7 mouse cellular contexts compared by ENCODE assay signal in genomic region chr14:50929951-50930350, GRCm38 (mm10). TPM values are rescaled to one million over a fixed set of nuclear protein-coding genes. Genes with fewer than 3 reads are reported as not detected.
DNase-seq lines count a peak whose midpoint lies in the region; ATAC-seq and TF ChIP-seq lines count a peak whose summit lies in the region.

No protein-coding gene starts in this region.

- peaks cover 31% of the 10 kb centered on the region for H3K36me3 ChIP-seq in spleen, adult 2 months (ENCODE audit: control insufficient read depth, insufficient read depth, low read length)
- peaks cover 37% of the 10 kb centered on the region for H3K36me3 ChIP-seq in forebrain, embryonic 14.5 days (ENCODE audit: control insufficient read depth, insufficient read depth, low read length)
- peaks cover 36% of the 10 kb centered on the region for H3K36me3 ChIP-seq in limb, embryonic 14.5 days (ENCODE audit: control insufficient read depth, insufficient read depth, low read length)
- peaks cover 24% of the 10 kb centered on the region for H3K36me3 ChIP-seq in neural tube, embryonic 14.5 days (ENCODE audit: control insufficient read depth, insufficient read depth, low read length)

- peak overlapping the region; percentile 98 for H3K9ac ChIP-seq in forebrain, embryonic 14.5 days (ENCODE audit: low read length)
- H3K9ac ChIP-seq in limb, embryonic 14.5 days (ENCODE audit: low read depth, low read length, severe bottlenecking) = peak overlapping the region; percentile 95
- H3K9ac ChIP-seq in neural tube, embryonic 14.5 days (replicated peaks; ENCODE audit: low read depth, low read length) = peak overlapping the region; percentile 99

- H3K4me3 ChIP-seq in spleen, adult 2 months (ENCODE audit: extremely low read depth, insufficient read depth, insufficient read length) = peak overlapping the region; percentile 75
- H3K4me3 ChIP-seq in forebrain, embryonic 14.5 days (ENCODE audit: low read depth, low read length) = peak overlapping the region; percentile 95
- H3K4me3 ChIP-seq in limb, embryonic 14.5 days (replicated peaks; ENCODE audit: low read length) = peak overlapping the region; percentile 98
- peak overlapping the region; percentile 99 for H3K4me3 ChIP-seq in neural tube, embryonic 14.5 days (ENCODE audit: low read depth, low read length)

- peaks cover 8% of the 10 kb centered on the region; the same call in 1 of the 2 replicates for H3K4me1 ChIP-seq in spleen, adult 2 months (ENCODE audit: control insufficient read depth, insufficient read depth, insufficient read length)
- peaks cover 12% of the 10 kb centered on the region; the same call in 1 of the 2 replicates for H3K4me1 ChIP-seq in forebrain, embryonic 14.5 days (ENCODE audit: control insufficient read depth, insufficient read depth, low read length)
- H3K4me1 ChIP-seq in limb, embryonic 14.5 days (ENCODE audit: control insufficient read depth, insufficient read depth, low read length) = peaks cover 10% of the 10 kb centered on the region; the same call in 1 of the 2 replicates
- peaks cover 16% of the 10 kb centered on the region for H3K4me1 ChIP-seq in neural tube, embryonic 14.5 days (ENCODE audit: control insufficient read depth, insufficient read depth, low read length)

- no peaks in the 10 kb centered on the region for H3K9me3 ChIP-seq in forebrain, embryonic 14.5 days (replicated peaks; ENCODE audit: control insufficient read depth, low read length)
- no peaks in the 10 kb centered on the region for H3K9me3 ChIP-seq in limb, embryonic 14.5 days (ENCODE audit: control insufficient read depth, low read length)
- no peaks in the 10 kb centered on the region for H3K9me3 ChIP-seq in neural tube, embryonic 14.5 days (ENCODE audit: control insufficient read depth, low read length)

- TF ChIP-seq CTCF in spleen, adult 2 months (IDR thresholded peaks at IDR 0.05; ENCODE audit: extremely low read depth, insufficient read depth, insufficient read length, insufficient replicate concordance) = no peak

- H3K27me3 ChIP-seq in spleen, adult 2 months (ENCODE audit: control insufficient read depth, insufficient read depth, low read length) = no peaks in the 10 kb centered on the region
- no peaks in the 10 kb centered on the region for H3K27me3 ChIP-seq in forebrain, embryonic 14.5 days (replicated peaks; ENCODE audit: control insufficient read depth, insufficient read depth, low read length)
- no peaks in the 10 kb centered on the region for H3K27me3 ChIP-seq in limb, embryonic 14.5 days (ENCODE audit: control insufficient read depth, insufficient read depth, low read length)
- no peaks in the 10 kb centered on the region for H3K27me3 ChIP-seq in neural tube, embryonic 14.5 days (ENCODE audit: control insufficient read depth, insufficient read depth, low read length)

- no peak; the same call in 1 of the 2 replicates for TF ChIP-seq POLR2A in spleen, adult 2 months (IDR thresholded peaks at IDR 0.05; ENCODE audit: low read depth, low read length)
- TF ChIP-seq POLR2A in limb, embryonic 14.5 days (IDR thresholded peaks at IDR 0.05; ENCODE audit: borderline replicate concordance, extremely low read depth, insufficient read depth, insufficient read length) = no peak

- peak overlapping the region; percentile 64 for H3K4me2 ChIP-seq in forebrain, embryonic 14.5 days (ENCODE audit: low read length)
- H3K4me2 ChIP-seq in limb, embryonic 14.5 days (replicated peaks; ENCODE audit: low read depth, low read length, severe bottlenecking) = peak overlapping the region; percentile 73
- H3K4me2 ChIP-seq in neural tube, embryonic 14.5 days (ENCODE audit: low read depth, low read length) = peak overlapping the region; percentile 79

- WGBS in spleen, adult 2 months = 2% methylated on average over 10 of the region's 10 CpGs
- WGBS in forebrain, embryonic 14.5 days = 20% methylated on average over 10 of the region's 10 CpGs
- WGBS in limb, embryonic 14.5 days = 12% methylated on average over 10 of the region's 10 CpGs
- WGBS in neural tube, embryonic 14.5 days = 14% methylated on average over 10 of the region's 10 CpGs

- H3K27ac ChIP-seq in spleen, adult 2 months (ENCODE audit: insufficient read depth, low read length) = peak overlapping the region; percentile 95
- peak overlapping the region; percentile 80 for H3K27ac ChIP-seq in forebrain, embryonic 14.5 days (ENCODE audit: low read depth, low read length)
- no peak overlapping the region for H3K27ac ChIP-seq in limb, embryonic 14.5 days (replicated peaks; ENCODE audit: low read depth, low read length)
- peak overlapping the region; percentile 84 for H3K27ac ChIP-seq in neural tube, embryonic 14.5 days (ENCODE audit: low read depth, low read length)

- DNase-seq in spleen, adult 2 months (ENCODE audit: low read depth in 1 of 2, low spot score in 2 of 2) = peak; percentile 37 to 38
- no peak for DNase-seq in spleen, adult 12 weeks (ENCODE audit: low spot score)
- no peak for DNase-seq in forebrain, embryonic 14.5 days (ENCODE audit: low spot score)
- no peak for DNase-seq in limb, embryonic 14.5 days (ENCODE audit: low spot score)
- DNase-seq in urinary bladder, postnatal 14 days (ENCODE audit: low spot score) = no peak
- DNase-seq in ovary, postnatal 36 days (ENCODE audit: low spot score) = no peak

- no peak for ATAC-seq in forebrain, embryonic 14.5 days
- no peak for ATAC-seq in limb, embryonic 14.5 days (ENCODE audit: low FRiP score, low read depth)
- no peak for ATAC-seq in neural tube, embryonic 14.5 days (ENCODE audit: low read depth)

RNA-seq across cellular contexts. Expression of gene Pip4p1, which starts 0.7 kb away (rescaled TPM):
- polyA plus RNA-seq in spleen, adult 2 months (2012; rRNA removed) = 87.3 and 131 TPM in 2 replicates
- polyA plus RNA-seq in forebrain, embryonic 14.5 days (2014; fragmentation: Nextera tagmentation; extraction: Ambion mirVana) = 81.4 and 86.0 TPM in 2 replicates
- 82.3 and 122 TPM in 2 replicates for polyA plus RNA-seq in limb, embryonic 14.5 days (2012; rRNA removed)
- 50.3 and 54.0 TPM in 2 replicates for polyA plus RNA-seq in limb, embryonic 14.5 days (2014; fragmentation: Nextera tagmentation; extraction: Ambion mirVana)
- polyA plus RNA-seq in neural tube, embryonic 14.5 days (2014; fragmentation: Nextera tagmentation; extraction: Ambion mirVana) = 68.4 and 98.6 TPM in 2 replicates

RNA-seq across cellular contexts. Expression of gene Pnp, which starts 0.9 kb away (rescaled TPM):
- polyA plus RNA-seq in spleen, adult 2 months (2012; rRNA removed) = 21.4 and 27.0 TPM in 2 replicates
- polyA plus RNA-seq in forebrain, embryonic 14.5 days (2014; fragmentation: Nextera tagmentation; extraction: Ambion mirVana) = 20.5 and 28.2 TPM in 2 replicates
- 37.7 and 42.1 TPM in 2 replicates for polyA plus RNA-seq in limb, embryonic 14.5 days (2012; rRNA removed)
- polyA plus RNA-seq in limb, embryonic 14.5 days (2014; fragmentation: Nextera tagmentation; extraction: Ambion mirVana) = 52.4 and 52.6 TPM in 2 replicates
- 15.4 and 22.8 TPM in 2 replicates for polyA plus RNA-seq in neural tube, embryonic 14.5 days (2014; fragmentation: Nextera tagmentation; extraction: Ambion mirVana)

RNA-seq across cellular contexts. Expression of gene Apex1, which starts 5.2 kb away (rescaled TPM):
- 22.7 and 26.8 TPM in 2 replicates for polyA plus RNA-seq in spleen, adult 2 months (2012; rRNA removed)
- polyA plus RNA-seq in forebrain, embryonic 14.5 days (2014; fragmentation: Nextera tagmentation; extraction: Ambion mirVana) = 322 and 355 TPM in 2 replicates
- polyA plus RNA-seq in limb, embryonic 14.5 days (2012; rRNA removed) = 127 and 143 TPM in 2 replicates
- 218 and 219 TPM in 2 replicates for polyA plus RNA-seq in limb, embryonic 14.5 days (2014; fragmentation: Nextera tagmentation; extraction: Ambion mirVana)
- 166 and 180 TPM in 2 replicates for polyA plus RNA-seq in neural tube, embryonic 14.5 days (2014; fragmentation: Nextera tagmentation; extraction: Ambion mirVana)

RNA-seq across cellular contexts. Expression of gene Osgep, which starts 5.3 kb away (rescaled TPM):
- polyA plus RNA-seq in spleen, adult 2 months (2012; rRNA removed) = 74.2 and 145 TPM in 2 replicates
- polyA plus RNA-seq in forebrain, embryonic 14.5 days (2014; fragmentation: Nextera tagmentation; extraction: Ambion mirVana) = 160 and 180 TPM in 2 replicates
- 116 and 137 TPM in 2 replicates for polyA plus RNA-seq in limb, embryonic 14.5 days (2012; rRNA removed)
- 163 and 164 TPM in 2 replicates for polyA plus RNA-seq in limb, embryonic 14.5 days (2014; fragmentation: Nextera tagmentation; extraction: Ambion mirVana)
- polyA plus RNA-seq in neural tube, embryonic 14.5 days (2014; fragmentation: Nextera tagmentation; extraction: Ambion mirVana) = 110 TPM in 2 replicates

RNA-seq across cellular contexts. Expression of gene Gm49342, which starts 14.4 kb away (rescaled TPM):
- polyA plus RNA-seq in spleen, adult 2 months (2012; rRNA removed) = 26.2 and 28.4 TPM in 2 replicates
- 2.5 TPM in 1 of 2 replicates, not detected in the other for polyA plus RNA-seq in forebrain, embryonic 14.5 days (2014; fragmentation: Nextera tagmentation; extraction: Ambion mirVana)
- 42.1 and 42.8 TPM in 2 replicates for polyA plus RNA-seq in limb, embryonic 14.5 days (2012; rRNA removed)
- not detected in 2 replicates for polyA plus RNA-seq in limb, embryonic 14.5 days (2014; fragmentation: Nextera tagmentation; extraction: Ambion mirVana)
- not detected in 2 replicates for polyA plus RNA-seq in neural tube, embryonic 14.5 days (2014; fragmentation: Nextera tagmentation; extraction: Ambion mirVana)

Comparison
In these comparisons a context has a peak if more than half of its experiments do, and no peak if none do; other contexts are left out.
1. DNase-seq: peak in spleen, adult 2 months (2 of 2); none in spleen, adult 12 weeks (single experiment), forebrain, embryonic 14.5 days (single experiment), limb, embryonic 14.5 days (single experiment), urinary bladder, postnatal 14 days (single experiment) and ovary, postnatal 36 days (single experiment).
2. Peak in every context shown above with its lines, with median percentiles within 50 percentile points of each other: H3K4me3 ChIP-seq, H3K4me2 ChIP-seq and H3K9ac ChIP-seq.